Mouse (Mus musculus) heart, adult 11 months (tissue): ENCODE results near the gene Taok3.
"Not testable (repeated sequence)": the region's sequence is repeated elsewhere in the genome, so short reads cannot be mapped to it uniquely, and the experiment has no call there.

Source experiments
- DNase-seq: peaks from one replicate; pipeline ENCODE4 v3.0.0; 2022

Taok3 gene

GRCm38 (mm10) chr5:117269395-117269794 lies 149.5 kb downstream of the Taok3 start:
- no peak for DNase-seq

GRCm38 (mm10) chr5:117271945-117272344 lies 152.0 kb downstream of the Taok3 start:
- DNase-seq, result no peak

GRCm38 (mm10) chr5:117274817-117275216 lies 154.9 kb downstream of the Taok3 start:
- DNase-seq, result no peak

GRCm38 (mm10) chr5:117277784-117278183 lies 157.9 kb downstream of the Taok3 start:
- no peak for DNase-seq

- DNase-seq, result peak; percentile 92
Observed at GRCm38 (mm10) chr5:117278809-117279668, 159.1 kb downstream of the Taok3 start.

GRCm38 (mm10) chr5:117279669-117280050 lies 159.7 kb downstream of the Taok3 start:
- DNase-seq, result no peak

GRCm38 (mm10) chr5:117281536-117281935 lies 161.6 kb downstream of the Taok3 start:
- DNase-seq, result no peak

GRCm38 (mm10) chr5:117282360-117282759 lies 162.4 kb downstream of the Taok3 start:
- no peak for DNase-seq

GRCm38 (mm10) chr5:117284029-117284428 lies 164.1 kb downstream of the Taok3 start:
- DNase-seq, result no peak

- DNase-seq, result no peak
Observed at GRCm38 (mm10) chr5:117284682-117285081, 164.8 kb downstream of the Taok3 start.

GRCm38 (mm10) chr5:117285266-117285665 lies 165.3 kb downstream of the Taok3 start:
- no peak for DNase-seq

- DNase-seq, result no peak
Observed at GRCm38 (mm10) chr5:117286286-117286685, 166.4 kb downstream of the Taok3 start.

GRCm38 (mm10) chr5:117286831-117287822 lies 167.2 kb downstream of the Taok3 start, which contains the start of gene Pebp1:
Gene Pebp1, minus strand, starts transcription at chr5:117287625.
- peak; percentile 100 for DNase-seq

- DNase-seq, result no peak
Observed at GRCm38 (mm10) chr5:117289646-117290045, 169.7 kb downstream of the Taok3 start.

- no peak for DNase-seq
Observed at GRCm38 (mm10) chr5:117290081-117290480, 170.2 kb downstream of the Taok3 start.

GRCm38 (mm10) chr5:117291312-117291711 lies 171.4 kb downstream of the Taok3 start:
- no peak for DNase-seq

- DNase-seq, result no peak
Observed at GRCm38 (mm10) chr5:117292547-117292946, 172.6 kb downstream of the Taok3 start.

GRCm38 (mm10) chr5:117293776-117294175 lies 173.8 kb downstream of the Taok3 start:
- not testable (repeated sequence) for DNase-seq

- no peak for DNase-seq
Observed at GRCm38 (mm10) chr5:117295011-117295410, 175.1 kb downstream of the Taok3 start.

- no peak for DNase-seq
Observed at GRCm38 (mm10) chr5:117302899-117303298, 183.0 kb downstream of the Taok3 start.

GRCm38 (mm10) chr5:117303691-117304579 lies 184.0 kb downstream of the Taok3 start:
- DNase-seq, result no peak

GRCm38 (mm10) chr5:117304947-117305346 lies 185.0 kb downstream of the Taok3 start:
- DNase-seq, result no peak
